In the genomic region with DNA sequence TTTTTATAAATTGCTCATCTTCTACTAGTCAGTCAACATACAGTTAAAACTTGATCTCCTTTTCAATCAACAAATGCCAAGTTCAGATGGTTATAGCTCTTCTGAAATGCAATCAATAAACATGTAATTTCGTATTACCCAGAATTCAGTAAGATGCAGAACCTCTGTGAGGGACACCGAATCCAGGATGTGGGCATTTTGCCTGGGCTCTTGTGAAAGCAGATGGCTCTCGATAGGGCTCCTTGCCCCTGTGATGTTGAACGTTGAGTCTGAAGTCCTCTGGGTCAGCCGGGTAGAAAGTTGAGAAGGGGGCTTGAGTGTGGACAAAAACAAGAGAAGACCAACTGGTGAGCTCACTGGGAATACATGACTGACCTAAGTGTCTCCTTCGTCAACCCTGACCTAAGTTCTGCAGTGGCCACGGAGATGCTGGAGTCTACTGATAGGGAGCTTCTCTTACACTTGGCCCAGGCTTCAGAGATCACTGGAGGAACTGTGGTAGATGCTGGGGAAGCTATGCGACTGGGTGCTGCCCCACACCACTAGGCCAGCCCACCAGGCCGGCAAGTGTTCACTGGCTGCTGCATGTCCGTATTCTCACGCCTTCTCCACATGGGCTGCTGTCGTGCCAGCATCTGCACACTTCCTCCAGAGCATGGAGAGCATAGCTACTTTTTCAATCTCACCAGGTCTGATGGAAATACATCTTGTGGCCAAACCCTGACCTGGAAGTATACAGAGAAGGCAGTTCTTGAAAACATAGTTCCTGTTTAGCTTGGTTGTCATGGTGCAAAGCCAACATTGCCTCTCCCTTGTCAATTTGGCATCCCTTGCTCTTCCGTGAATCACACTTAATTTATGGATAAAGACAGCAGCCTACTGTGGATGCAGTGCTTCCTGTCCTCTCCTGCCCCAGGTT, we compare ENCODE assay signal across 25 mouse cellular contexts.
DNase-seq lines count a peak whose midpoint lies in the region; ATAC-seq and TF ChIP-seq lines count a peak whose summit lies in the region.
"Had no signal": no experiment of that assay in that cellular context is flagged by ENCODE, and none has a peak within 500 bp of the region (broad histone marks: within the 10 kb centered on the region; RNA-seq: fewer than 3 reads in every experiment).

No protein-coding gene starts in this region.

- no peak overlapping the region for H3K4me3 ChIP-seq in liver, adult 2 months (ENCODE audit: insufficient read depth, low read depth, low read length)
- H3K4me3 ChIP-seq: embryonic facial prominence, embryonic 15.5 days; hindbrain, embryonic 13.5 days; limb, embryonic 12.5 days; liver, embryonic 15.5 days; lung, embryonic 15.5 days; midbrain, embryonic 13.5 days; neural tube, embryonic 12.5 days had no signal

- no peak for TF ChIP-seq CTCF in liver, adult 2 months (IDR thresholded peaks at IDR 0.05; ENCODE audit: low read depth, low read length)

- no peak overlapping the region for H3K27ac ChIP-seq in liver, adult 2 months (replicated peaks; ENCODE audit: insufficient read depth, low read depth, low read length)
- H3K27ac ChIP-seq: embryonic facial prominence, embryonic 15.5 days; hindbrain, embryonic 13.5 days; kidney, postnatal 0 days; limb, embryonic 12.5 days; liver, embryonic 15.5 days; lung, embryonic 15.5 days; macrophage; midbrain, embryonic 13.5 days; neural tube, embryonic 12.5 days had no signal

- 0 out of 2 replicates have a peak, but pooled peaks have one; percentile 17 for ATAC-seq in cerebellum, adult (ENCODE audit: insufficient number of reproducible peaks, low FRiP score, low TSS enrichment)
- peak; percentile 47 for ATAC-seq in granulocyte monocyte progenitor cell, adult 5-6 weeks (replicated peaks; ENCODE audit: poor library complexity, severe bottlenecking)
- ATAC-seq: forebrain, embryonic 14.5 days; midbrain, embryonic 13.5 days had no signal

- H3K36me3 ChIP-seq in liver, adult 2 months (ENCODE audit: control insufficient read depth, insufficient read depth, low read length) = no peaks in the 10 kb centered on the region
- H3K36me3 ChIP-seq in splenic B cell, adult 2 months (ENCODE audit: control insufficient read depth, insufficient read depth, low read length, poor library complexity, severe bottlenecking) = no peaks in the 10 kb centered on the region
- H3K36me3 ChIP-seq: embryonic facial prominence, embryonic 15.5 days; hindbrain, embryonic 13.5 days; limb, embryonic 12.5 days; liver, embryonic 15.5 days; lung, embryonic 15.5 days; midbrain, embryonic 13.5 days; neural tube, embryonic 12.5 days had no signal

- H3K27me3 ChIP-seq in liver, adult 2 months (ENCODE audit: control insufficient read depth, insufficient read depth, low read length) = no peaks in the 10 kb centered on the region
- H3K27me3 ChIP-seq in splenic B cell, adult 2 months (ENCODE audit: control insufficient read depth, insufficient read depth, low read length, poor library complexity, severe bottlenecking) = no peaks in the 10 kb centered on the region
- H3K27me3 ChIP-seq: embryonic facial prominence, embryonic 15.5 days; hindbrain, embryonic 13.5 days; limb, embryonic 12.5 days; lung, embryonic 15.5 days; midbrain, embryonic 13.5 days; neural tube, embryonic 12.5 days had no signal

- no peak for DNase-seq in cerebellum, adult 8-10 months
- DNase-seq in liver, adult 2 months (ENCODE audit: extremely low read depth, low read depth, low spot score) = peak; percentile 66
- DNase-seq in liver = no peak
- peak; percentile 36 for DNase-seq in splenic B cell, adult 2 months (ENCODE audit: low read depth, low spot score)
- DNase-seq in kidney, adult 8-10 months = no peak
- DNase-seq: adrenal gland, postnatal 36 days; cerebellum, adult 11 months; gastrocnemius, postnatal 25 days; heart, postnatal 36 days; kidney, adult 18-20 months; retina, postnatal 1 day; thymus, adult 18-20 months; thymus, postnatal 36 days had no signal

- no peak overlapping the region for H3K9ac ChIP-seq in liver, adult 2 months (ENCODE audit: low read depth, low read length)
- H3K9ac ChIP-seq: embryonic facial prominence, embryonic 15.5 days; hindbrain, embryonic 13.5 days; limb, embryonic 12.5 days; liver, embryonic 15.5 days; lung, embryonic 15.5 days; midbrain, embryonic 13.5 days; neural tube, embryonic 12.5 days had no signal

- no peak for TF ChIP-seq POLR2A in liver, adult 2 months (IDR thresholded peaks at IDR 0.05; ENCODE audit: extremely low read depth, insufficient read depth, low read length)

- WGBS in liver, adult 2 months = 61% methylated on average over 13 of the region's 13 CpGs

- H3K4me1 ChIP-seq in liver, adult 2 months (ENCODE audit: control insufficient read depth, insufficient read depth, low read length) = peaks cover 8% of the 10 kb centered on the region
- H3K4me1 ChIP-seq: hindbrain, embryonic 13.5 days; midbrain, embryonic 13.5 days; neural tube, embryonic 12.5 days had no signal

- H3K79me2 ChIP-seq in liver, adult 2 months (ENCODE audit: control insufficient read depth, insufficient read depth, low read length) = no peaks in the 10 kb centered on the region

Comparison
In these comparisons a context has a peak if more than half of its experiments do, and no peak if none do; other contexts are left out.
1. DNase-seq: peak in liver, adult 2 months (single experiment) and splenic B cell, adult 2 months (single experiment); none in cerebellum, adult 8-10 months (single experiment), liver (single experiment) and kidney, adult 8-10 months (0 of 2).